Mouse (Mus musculus) forebrain, embryonic 12.5 days (tissue): ENCODE results near the gene Gnpnat1. TPM values are rescaled to one million over a fixed set of nuclear protein-coding genes. Genes with fewer than 3 reads are reported as not detected.

Source experiments
- ATAC-seq: fragments of 200-750 bp; cut with Nextera tagmentation; 2 replicates; pipeline ENCODE4 v1.8.0; 2017; ENCODE audit warnings: moderate TSS enrichment; ENCODE audit not compliant: low FRiP score
- H3K27ac ChIP-seq: fragments of 300-500 bp; sonication (generic); 2 replicates; pipeline ENCODE4 v1.5.1; 2016; ENCODE audit warnings: mild to moderate bottlenecking
- H3K27me3 ChIP-seq: fragments of 300-500 bp; sonication (generic); 2 replicates; pipeline ENCODE4 v1.6.1; 2016; ENCODE audit warnings: mild to moderate bottlenecking
- H3K36me3 ChIP-seq: fragments of 300-500 bp; sonication (generic); replicated peaks from 2 replicates; pipeline ENCODE4 v1.6.1; 2016; ENCODE audit warnings: mild to moderate bottlenecking
- H3K4me1 ChIP-seq: fragments of 300-500 bp; sonication (generic); 2 replicates; pipeline ENCODE4 v1.6.1; 2016
- H3K4me2 ChIP-seq: fragments of 300-500 bp; sonication (generic); 2 replicates; pipeline ENCODE4 v1.6.1; 2016; ENCODE audit warnings: mild to moderate bottlenecking, moderate library complexity
- H3K4me3 ChIP-seq: fragments of 300-500 bp; sonication (generic); replicated peaks from 2 replicates; pipeline ENCODE4 v1.5.1; 2016; ENCODE audit warnings: mild to moderate bottlenecking
- H3K9ac ChIP-seq: fragments of 300-500 bp; sonication (generic); 2 replicates; pipeline ENCODE4 v1.6.1; 2016; ENCODE audit warnings: mild to moderate bottlenecking
- H3K9me3 ChIP-seq: fragments of 300-500 bp; sonication (generic); 2 replicates; pipeline ENCODE4 v1.6.1; 2016
- WGBS: fragments of 180-500 bp; shearing (Covaris S2); methylation state at CpG from one replicate; pipeline ENCODE4 v1.1.7; 2016; 5-methylcytosine and 5-hydroxymethylcytosine counted together
- polyA plus RNA-seq: library from polyadenylated mRNA; unstranded; fragments of >200 nt; fragmentation: Nextera tagmentation; extraction: Ambion mirVana; gene quantifications from 2 replicates; pipeline ENCODE4 v1.2.1, GENCODE M21; 2016

The Gnpnat1 gene
- polyA plus RNA-seq, 1 experiment from 2014 or later: 28.5 TPM

DNA sequence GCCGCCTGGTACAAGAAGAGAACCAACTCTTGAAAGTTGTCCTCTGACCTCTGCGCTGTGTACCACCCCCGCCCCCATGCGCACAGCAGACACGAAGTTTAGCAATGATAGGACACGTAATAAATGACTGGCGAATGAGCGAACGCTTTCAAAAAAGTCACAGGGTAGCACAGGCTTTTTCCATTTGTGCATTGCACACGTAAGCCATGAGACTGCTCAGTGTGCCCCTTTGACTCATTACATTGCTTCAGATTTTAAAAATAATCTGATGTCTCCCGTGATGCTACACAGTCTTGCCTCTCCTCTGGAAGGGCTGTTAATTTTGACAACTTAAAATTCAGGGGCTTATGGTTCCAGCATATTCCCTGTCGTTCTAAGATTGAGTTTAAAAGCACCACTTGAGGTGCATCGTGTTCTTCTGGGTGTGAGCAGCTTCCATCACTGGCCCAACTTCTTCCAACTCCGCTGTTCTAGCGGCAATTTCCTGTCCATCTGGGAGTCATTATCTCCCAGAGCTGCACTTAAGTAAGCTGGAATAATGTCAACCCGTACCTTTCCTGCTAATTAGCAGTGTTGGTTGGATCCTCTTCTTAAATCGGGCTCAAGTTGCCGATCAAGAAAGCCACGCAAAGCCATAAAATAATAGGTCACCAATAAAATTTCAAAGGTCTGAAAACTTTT lies 33.7 kb upstream of the Gnpnat1 start:
- H3K36me3 ChIP-seq: no peaks in the 10 kb centered on the region
- no peaks in the 10 kb centered on the region for H3K9me3 ChIP-seq
- H3K4me3 ChIP-seq: no peak overlapping the region
- no peaks in the 10 kb centered on the region for H3K27me3 ChIP-seq
- 81% methylated on average over 19 of the region's 19 CpGs for WGBS
- H3K9ac ChIP-seq: no peak overlapping the region
- H3K27ac ChIP-seq: no peak overlapping the region
- no peaks in the 10 kb centered on the region for H3K4me1 ChIP-seq
- no peak for ATAC-seq
- H3K4me2 ChIP-seq: no peak overlapping the region

DNA sequence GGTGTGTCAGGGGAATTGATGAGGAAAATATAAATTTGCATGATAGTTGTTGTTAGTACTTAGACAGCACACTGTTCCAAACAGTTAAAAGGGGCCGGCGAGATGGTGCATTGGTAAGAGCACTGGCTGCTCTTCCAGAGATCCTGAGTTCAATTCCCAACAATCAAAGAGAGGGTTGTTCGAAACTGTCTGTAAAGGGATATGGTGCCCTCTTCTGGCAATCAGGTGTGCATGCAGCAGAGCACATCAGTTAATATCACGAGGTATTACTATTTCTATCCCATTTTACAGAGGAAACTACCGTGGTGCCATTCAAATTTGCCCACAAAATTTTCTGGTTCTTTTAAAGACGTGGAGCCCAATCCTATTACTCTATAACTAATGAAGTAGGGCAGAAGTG lies 29.5 kb upstream of the Gnpnat1 start:
- Histone ChIP-seq H3K9me3 (peaks cover 8% of the 10 kb centered on the region; the same call in 1 of the 2 replicates), H3K4me3 (no peak overlapping the region), H3K36me3 (no peaks in the 10 kb centered on the region), H3K27ac (no peak overlapping the region), H3K4me2 (no peak overlapping the region), H3K9ac (no peak overlapping the region), H3K4me1 (no peaks in the 10 kb centered on the region), H3K27me3 (no peaks in the 10 kb centered on the region)
- ATAC-seq: no peak
- WGBS: 69% methylated on average over 6 of the region's 6 CpGs

DNA sequence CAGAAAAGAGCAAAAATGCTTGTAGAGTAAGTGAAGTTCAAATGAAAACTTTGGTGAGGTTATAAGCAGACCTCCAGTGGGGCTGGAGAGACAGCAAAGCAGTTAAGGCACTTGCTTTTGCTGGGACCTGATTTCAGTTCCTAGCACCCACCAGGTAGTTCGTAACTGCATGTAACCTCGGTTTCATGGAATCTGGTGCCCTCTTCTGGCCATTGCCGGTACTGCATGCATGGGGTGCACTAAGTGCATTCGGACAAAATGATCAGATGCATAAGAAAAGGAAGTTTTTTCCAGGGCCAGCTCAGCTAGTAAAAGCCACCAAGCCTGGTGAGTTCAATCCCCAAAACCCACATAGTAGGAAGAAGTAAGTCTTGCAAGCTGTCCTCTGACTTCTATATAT lies 27.3 kb upstream of the Gnpnat1 start:
- 68% methylated on average over 4 of the region's 4 CpGs for WGBS
- Histone ChIP-seq H3K4me3 (no peak overlapping the region), H3K27me3 (no peaks in the 10 kb centered on the region), H3K27ac (no peak overlapping the region), H3K9ac (no peak overlapping the region), H3K9me3 (peaks cover 8% of the 10 kb centered on the region; the same call in 1 of the 2 replicates), H3K4me2 (no peak overlapping the region), H3K4me1 (no peaks in the 10 kb centered on the region), H3K36me3 (no peaks in the 10 kb centered on the region)
- ATAC-seq: no peak

DNA sequence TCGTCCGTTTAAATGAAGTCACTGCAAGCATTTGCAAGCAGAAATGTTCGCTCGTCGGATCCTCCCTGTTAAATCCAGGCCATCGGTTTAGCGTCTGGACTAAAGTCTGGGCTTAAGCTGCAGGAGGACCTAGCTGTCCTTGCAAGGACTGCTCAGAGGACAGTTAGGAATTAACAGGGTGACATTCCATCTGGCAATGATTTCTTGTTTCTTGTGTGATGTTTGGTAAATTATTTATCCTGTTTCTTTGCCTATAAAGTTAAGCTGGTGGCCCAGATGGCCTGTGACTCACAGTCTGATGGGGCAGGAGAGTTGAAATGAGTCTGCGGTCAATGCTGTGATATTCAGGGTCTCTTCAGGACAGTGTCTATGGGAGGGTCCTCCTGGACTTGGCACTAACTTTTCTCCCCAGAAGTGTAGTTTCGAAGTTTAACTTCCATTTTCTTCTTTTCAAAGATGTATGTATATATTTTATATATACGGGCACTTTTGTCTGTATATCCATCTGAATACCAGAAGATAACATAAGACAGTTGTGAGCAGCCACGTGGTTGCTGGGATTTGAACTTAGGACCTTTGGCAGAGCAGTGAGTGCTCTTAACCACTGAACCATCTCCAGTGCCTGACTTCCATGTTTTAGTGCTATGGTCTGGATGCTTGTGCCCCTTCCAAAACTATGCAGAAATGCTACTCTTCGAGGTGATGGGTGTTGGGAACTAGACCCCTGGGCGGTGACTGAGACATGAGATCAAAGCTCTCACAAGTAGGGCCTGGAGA lies 25.5 kb upstream of the Gnpnat1 start:
- H3K4me3 ChIP-seq: no peak overlapping the region
- no peaks in the 10 kb centered on the region for H3K4me1 ChIP-seq
- no peak overlapping the region for H3K9ac ChIP-seq
- no peak for ATAC-seq
- no peaks in the 10 kb centered on the region for H3K36me3 ChIP-seq
- 92% methylated on average over 13 of the region's 13 CpGs for WGBS
- no peak overlapping the region for H3K4me2 ChIP-seq
- no peak overlapping the region for H3K27ac ChIP-seq
- peaks cover 14% of the 10 kb centered on the region; the same call in 1 of the 2 replicates for H3K9me3 ChIP-seq
- no peaks in the 10 kb centered on the region for H3K27me3 ChIP-seq

DNA sequence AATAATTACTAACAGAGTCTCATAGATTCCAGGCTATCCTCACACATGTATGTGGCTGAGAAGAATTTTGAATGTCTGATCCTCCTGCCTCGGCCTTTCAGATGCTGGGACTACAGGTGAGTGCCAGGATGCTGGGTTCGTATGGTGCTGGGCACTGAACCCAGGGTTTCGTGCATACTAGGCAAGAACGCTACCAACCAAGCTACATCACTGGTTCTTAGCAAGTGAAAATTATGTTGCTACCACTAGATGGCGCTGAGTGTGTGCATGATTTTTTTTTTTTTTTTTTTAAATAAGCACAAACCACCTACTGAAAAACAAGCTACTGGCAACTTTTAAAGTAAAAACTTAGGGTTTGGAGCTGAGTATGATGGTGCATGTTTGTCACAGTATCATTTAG lies 18.5 kb upstream of the Gnpnat1 start:
- ATAC-seq: peak; percentile 73
- WGBS: 8% methylated on average over 5 of the region's 5 CpGs

DNA sequence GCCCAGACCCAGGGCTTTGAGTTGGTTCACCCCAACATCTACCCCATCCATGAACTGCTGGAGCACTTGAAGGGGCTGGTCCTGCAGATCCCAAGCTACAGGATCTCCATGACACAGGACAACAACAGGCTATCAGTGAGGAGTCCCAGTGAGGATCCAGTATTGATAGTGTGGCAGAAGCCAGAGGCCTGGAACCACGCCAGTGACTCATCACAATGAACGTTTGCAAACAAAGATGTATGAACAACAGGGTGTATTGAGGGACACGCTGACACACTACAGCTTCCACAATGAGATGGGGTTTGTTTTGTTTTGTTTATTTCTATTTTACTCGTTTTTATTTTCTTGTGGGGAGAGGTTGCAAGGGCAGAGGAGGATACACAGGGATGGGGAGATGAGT lies 17.7 kb upstream of the Gnpnat1 start:
- no peak overlapping the region for H3K4me3 ChIP-seq
- H3K27ac ChIP-seq: no peak overlapping the region
- H3K9me3 ChIP-seq: 0 out of 2 replicates have a peak, but pooled peaks cover 6% of the 10 kb centered on the region
- H3K36me3 ChIP-seq: no peaks in the 10 kb centered on the region
- H3K9ac ChIP-seq: no peak overlapping the region
- H3K4me1 ChIP-seq: no peaks in the 10 kb centered on the region
- WGBS: 70% methylated on average over 4 of the region's 4 CpGs
- H3K27me3 ChIP-seq: no peaks in the 10 kb centered on the region
- ATAC-seq: no peak
- no peak overlapping the region for H3K4me2 ChIP-seq

More for the DNA sequence above, 18.5 kb upstream of the Gnpnat1 start:
- Histone ChIP-seq H3K9me3 (0 out of 2 replicates have a peak, but pooled peaks cover 6% of the 10 kb centered on the region), H3K27me3 (no peaks in the 10 kb centered on the region), H3K4me3 (no peak overlapping the region), H3K36me3 (no peaks in the 10 kb centered on the region), H3K27ac (no peak overlapping the region), H3K4me1 (no peaks in the 10 kb centered on the region), H3K9ac (no peak overlapping the region), H3K4me2 (no peak overlapping the region)

DNA sequence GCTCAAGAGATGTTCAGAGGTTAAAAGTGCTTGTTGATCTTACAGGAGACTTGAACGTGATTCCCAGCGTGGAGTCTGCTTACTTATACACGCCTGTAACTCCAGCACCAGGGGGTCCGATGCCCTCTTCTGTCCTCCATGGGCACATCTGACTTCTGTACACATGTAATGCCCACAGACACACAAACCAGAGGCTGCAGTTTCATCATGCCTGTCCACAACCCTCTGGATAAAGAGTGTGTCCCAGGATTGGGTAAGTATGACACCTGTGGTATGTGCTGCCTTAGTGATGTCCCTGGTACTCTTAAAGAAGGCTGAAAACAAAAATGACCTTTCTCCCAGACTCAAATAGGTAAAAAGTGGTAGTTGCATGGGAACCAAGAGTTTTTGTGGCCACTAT lies 14.6 kb upstream of the Gnpnat1 start:
- no peak for ATAC-seq
- no peaks in the 10 kb centered on the region for H3K27me3 ChIP-seq
- H3K9me3 ChIP-seq: no peaks in the 10 kb centered on the region
- H3K9ac ChIP-seq: no peak overlapping the region
- WGBS: 86% methylated on average over 4 of the region's 4 CpGs
- H3K27ac ChIP-seq: no peak overlapping the region
- no peaks in the 10 kb centered on the region for H3K36me3 ChIP-seq
- H3K4me2 ChIP-seq: no peak overlapping the region
- H3K4me1 ChIP-seq: no peaks in the 10 kb centered on the region
- H3K4me3 ChIP-seq: no peak overlapping the region

DNA sequence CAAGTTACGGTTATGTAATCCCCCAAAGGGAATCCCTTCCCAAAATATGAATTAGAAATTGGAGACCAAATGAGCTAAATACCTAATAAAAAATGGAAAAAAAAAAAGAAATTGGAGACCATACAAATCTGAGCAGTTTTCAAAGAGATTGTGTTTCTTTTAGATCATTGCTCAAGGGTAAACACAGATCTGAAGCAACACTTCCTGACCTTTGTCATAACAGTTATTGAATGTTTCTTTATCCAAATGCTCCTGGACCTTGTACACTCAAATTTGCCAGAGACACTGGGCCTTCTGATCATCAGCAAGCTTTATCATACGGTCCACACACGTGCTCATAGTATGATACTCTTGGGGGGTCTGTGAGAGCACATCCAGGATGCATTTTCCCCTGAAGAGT lies 13.8 kb upstream of the Gnpnat1 start:
- no peaks in the 10 kb centered on the region for H3K9me3 ChIP-seq
- no peak overlapping the region for H3K9ac ChIP-seq
- 88% methylated on average over 3 of the region's 3 CpGs for WGBS
- H3K36me3 ChIP-seq: no peaks in the 10 kb centered on the region
- no peaks in the 10 kb centered on the region for H3K4me1 ChIP-seq
- no peak for ATAC-seq
- H3K4me3 ChIP-seq: no peak overlapping the region
- no peak overlapping the region for H3K27ac ChIP-seq
- H3K27me3 ChIP-seq: no peaks in the 10 kb centered on the region
- H3K4me2 ChIP-seq: no peak overlapping the region

DNA sequence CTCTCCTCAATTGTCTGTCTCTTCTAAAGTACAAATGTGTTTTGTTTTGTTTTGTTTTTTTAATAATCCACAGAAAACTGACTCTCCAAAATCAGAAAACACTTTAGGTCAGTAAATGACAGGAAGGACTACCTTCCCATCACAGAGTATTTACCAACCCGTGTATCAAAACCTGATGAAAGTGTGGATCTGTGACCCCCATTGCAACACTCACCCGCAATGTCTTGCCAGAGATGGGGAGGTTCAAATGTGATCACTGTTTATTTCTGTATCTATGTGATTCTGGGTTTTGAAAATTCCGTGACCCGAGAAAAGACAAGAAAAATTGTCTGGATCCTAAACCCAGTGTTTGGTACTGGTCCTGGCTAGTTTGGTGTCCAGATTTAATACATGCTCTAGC lies 11.6 kb upstream of the Gnpnat1 start:
- 93% methylated on average over 4 of the region's 4 CpGs for WGBS
- H3K27me3 ChIP-seq: no peaks in the 10 kb centered on the region
- ATAC-seq: no peak

DNA sequence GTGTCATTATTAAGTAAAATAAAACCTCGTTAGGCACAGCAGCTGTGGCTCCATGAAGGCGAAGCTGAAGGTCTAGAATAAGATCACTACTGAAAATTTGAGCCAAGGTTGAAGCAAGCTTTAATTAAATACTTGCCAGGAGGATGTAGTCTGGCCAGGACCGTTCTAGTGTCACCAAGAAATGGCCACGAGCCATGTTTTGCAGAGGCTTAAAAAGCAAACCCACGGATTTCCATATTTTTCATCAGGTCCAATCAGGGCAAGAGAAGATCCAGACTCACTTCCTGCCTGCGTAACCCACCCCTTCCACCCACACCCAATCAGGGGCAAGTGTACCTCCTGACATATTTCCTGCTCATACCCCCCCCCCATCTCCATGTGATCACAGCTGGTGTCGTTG lies 1.1 kb downstream of the Gnpnat1 start:
- 90% methylated on average over 7 of the region's 7 CpGs for WGBS

More for the DNA sequence above, 11.6 kb upstream of the Gnpnat1 start:
- Histone ChIP-seq H3K4me1 (no peaks in the 10 kb centered on the region), H3K9me3 (no peaks in the 10 kb centered on the region), H3K9ac (no peak overlapping the region), H3K36me3 (no peaks in the 10 kb centered on the region), H3K4me2 (no peak overlapping the region), H3K27ac (no peak overlapping the region), H3K4me3 (no peak overlapping the region)

DNA sequence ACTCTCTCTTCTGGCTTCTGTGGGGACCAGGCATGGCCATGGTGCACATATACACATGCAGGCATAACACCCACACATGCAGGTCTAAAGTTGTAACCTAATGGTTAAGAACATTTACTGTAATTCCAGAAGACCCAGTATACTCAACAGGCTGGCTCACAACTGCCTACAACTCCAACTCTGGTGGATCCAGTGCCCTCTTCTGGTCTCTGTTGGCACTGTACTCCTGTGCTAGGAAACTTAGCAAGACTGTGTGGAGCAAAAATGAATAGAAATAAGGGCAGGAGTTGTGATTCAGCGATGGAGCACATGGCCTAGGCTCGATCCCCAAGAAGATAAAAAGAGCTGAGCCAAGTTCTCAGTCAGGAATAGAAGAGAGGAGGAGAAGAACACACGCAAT lies 4.9 kb downstream of the Gnpnat1 start:
- Histone ChIP-seq H3K27ac (no peak overlapping the region), H3K27me3 (no peaks in the 10 kb centered on the region), H3K4me1 (no peaks in the 10 kb centered on the region), H3K4me2 (no peak overlapping the region), H3K4me3 (no peak overlapping the region), H3K9ac (no peak overlapping the region), H3K36me3 (no peaks in the 10 kb centered on the region), H3K9me3 (no peaks in the 10 kb centered on the region)
- no peak for ATAC-seq
- 82% methylated on average over 3 of the region's 3 CpGs for WGBS

More for the DNA sequence above, 1.1 kb downstream of the Gnpnat1 start:
- no peaks in the 10 kb centered on the region for H3K27me3 ChIP-seq
- H3K36me3 ChIP-seq: no peaks in the 10 kb centered on the region
- H3K4me3 ChIP-seq: no peak overlapping the region
- no peak overlapping the region for H3K4me2 ChIP-seq
- ATAC-seq: no peak
- H3K9ac ChIP-seq: no peak overlapping the region
- no peaks in the 10 kb centered on the region for H3K9me3 ChIP-seq
- no peaks in the 10 kb centered on the region for H3K4me1 ChIP-seq
- no peak overlapping the region for H3K27ac ChIP-seq

DNA sequence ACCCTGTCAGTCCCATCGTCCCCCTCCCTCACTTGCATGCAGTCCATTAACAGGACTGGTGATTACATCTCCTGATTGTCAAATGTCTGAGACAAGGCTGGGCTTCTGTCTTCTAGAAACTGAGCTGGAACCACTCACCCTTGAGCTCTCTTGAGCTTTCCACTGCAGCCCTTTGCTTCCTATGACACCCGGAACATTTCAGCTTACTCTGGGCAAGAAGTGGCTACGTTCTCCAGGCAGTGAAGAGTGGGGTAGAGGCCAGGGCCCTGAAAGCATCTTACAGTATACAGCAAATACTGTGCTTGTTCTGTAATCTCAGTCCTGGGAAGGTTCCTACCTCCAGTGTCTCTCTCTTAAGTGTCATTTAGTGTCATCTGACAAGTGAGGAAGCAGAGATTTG lies 15.5 kb downstream of the Gnpnat1 start:
- Histone ChIP-seq H3K9me3 (no peaks in the 10 kb centered on the region), H3K9ac (peak overlapping the region; percentile 81), H3K4me1 (peaks cover 14% of the 10 kb centered on the region), H3K27me3 (no peaks in the 10 kb centered on the region), H3K36me3 (no peaks in the 10 kb centered on the region), H3K27ac (peak overlapping the region; percentile 63; the same call in 1 of the 2 replicates), H3K4me2 (peak overlapping the region; percentile 81), H3K4me3 (peak overlapping the region; percentile 85)
- peak; percentile 55; the same call in 1 of the 2 replicates for ATAC-seq
- WGBS: 39% methylated on average over 3 of the region's 3 CpGs
